Mouse (Mus musculus) neural tube, embryonic 15.5 days (tissue): Measurements from ENCODE around the gene Senp7. TPM values are rescaled to one million over a fixed set of nuclear protein-coding genes. Genes with fewer than 3 reads are reported as not detected.
"Not testable (repeated sequence)": the region's sequence is repeated elsewhere in the genome, so short reads cannot be mapped to it uniquely, and the experiment has no call there.

Source experiments
- ATAC-seq: fragments of 200-750 bp; cut with Nextera tagmentation; 2 replicates; pipeline ENCODE4 v1.8.0; 2017; ENCODE audit warnings: mild to moderate bottlenecking, moderate TSS enrichment, moderate library complexity; ENCODE audit not compliant: low FRiP score
- H3K27ac ChIP-seq: fragments of 300-500 bp; sonication (generic); replicated peaks from 2 replicates; pipeline ENCODE4 v1.5.1; 2015; ENCODE audit warnings: mild to moderate bottlenecking, inconsistent platforms
- H3K27me3 ChIP-seq: fragments of 300-500 bp; sonication (generic); replicated peaks from 2 replicates; pipeline ENCODE4 v1.6.1; 2015; ENCODE audit warnings: inconsistent platforms
- H3K36me3 ChIP-seq: fragments of 300-500 bp; sonication (generic); 2 replicates; pipeline ENCODE4 v1.6.1; 2015; ENCODE audit warnings: inconsistent platforms
- H3K4me1 ChIP-seq: fragments of 300-500 bp; sonication (generic); 2 replicates; pipeline ENCODE4 v1.6.1; 2015; ENCODE audit warnings: inconsistent platforms
- H3K4me2 ChIP-seq: fragments of 300-500 bp; sonication (generic); 2 replicates; pipeline ENCODE4 v1.6.1; 2015; ENCODE audit warnings: inconsistent platforms, mild to moderate bottlenecking, moderate library complexity
- H3K4me3 ChIP-seq: fragments of 300-500 bp; sonication (generic); replicated peaks from 2 replicates; pipeline ENCODE4 v1.5.1; 2015; ENCODE audit warnings: mild to moderate bottlenecking, inconsistent platforms
- H3K9ac ChIP-seq: fragments of 300-500 bp; sonication (generic); replicated peaks from 2 replicates; pipeline ENCODE4 v1.6.1; 2015; ENCODE audit warnings: mild to moderate bottlenecking, inconsistent platforms
- H3K9me3 ChIP-seq: fragments of 300-500 bp; sonication (generic); replicated peaks from 2 replicates; pipeline ENCODE4 v1.6.1; 2016; ENCODE audit warnings: inconsistent platforms
- WGBS: fragments of 180-500 bp; shearing (Covaris S2); methylation state at CpG from one replicate; pipeline ENCODE4 v1.1.7; 2015; ENCODE audit warnings: mixed read lengths; 5-methylcytosine and 5-hydroxymethylcytosine counted together
- polyA plus RNA-seq: library from polyadenylated mRNA; unstranded; fragments of >200 nt; fragmentation: Nextera tagmentation; extraction: Ambion mirVana; gene quantifications from 2 replicates; pipeline ENCODE4 v1.2.1, GENCODE M21; 2015

Gene Senp7
- polyA plus RNA-seq, 1 experiment from 2014 or later: 46.9 TPM

- H3K27ac ChIP-seq, H3K4me1 ChIP-seq, H3K9me3 ChIP-seq, H3K4me2 ChIP-seq, ATAC-seq, H3K9ac ChIP-seq, H3K4me3 ChIP-seq, H3K27me3 ChIP-seq: not testable (repeated sequence)
- peaks cover 41% of the 10 kb centered on the region for H3K36me3 ChIP-seq
These were observed 48.4 kb downstream of the Senp7 start for GRCm38 (mm10) chr16:56096401-56097018.

- H3K27me3 ChIP-seq: no peaks in the 10 kb centered on the region
- H3K4me2 ChIP-seq: no peak overlapping the region
- H3K27ac ChIP-seq: no peak overlapping the region
- no peaks in the 10 kb centered on the region for H3K9me3 ChIP-seq
- no peak overlapping the region for H3K9ac ChIP-seq
- ATAC-seq: no peak
- WGBS: 86% methylated on average over 3 of the region's 3 CpGs
- H3K4me3 ChIP-seq: no peak overlapping the region
- no peaks in the 10 kb centered on the region for H3K4me1 ChIP-seq
- peaks cover 40% of the 10 kb centered on the region for H3K36me3 ChIP-seq
These were observed 67.6 kb downstream of the Senp7 start for GRCm38 (mm10) chr16:56115706-56116105.

- no peaks in the 10 kb centered on the region for H3K27me3 ChIP-seq
- no peak overlapping the region for H3K9ac ChIP-seq
- no peaks in the 10 kb centered on the region for H3K9me3 ChIP-seq
- no peak overlapping the region for H3K4me2 ChIP-seq
- WGBS: 86% methylated on average over 5 of the region's 5 CpGs
- no peak overlapping the region for H3K27ac ChIP-seq
- no peak for ATAC-seq
- no peaks in the 10 kb centered on the region for H3K4me1 ChIP-seq
- peaks cover 42% of the 10 kb centered on the region for H3K36me3 ChIP-seq
- H3K4me3 ChIP-seq: no peak overlapping the region
These were observed 68.0 kb downstream of the Senp7 start for GRCm38 (mm10) chr16:56116155-56116554.

- H3K4me1 ChIP-seq: no peaks in the 10 kb centered on the region
- H3K27ac ChIP-seq: no peak overlapping the region
- no peak for ATAC-seq
- H3K9ac ChIP-seq: no peak overlapping the region
- 93% methylated on average over 10 of the region's 10 CpGs for WGBS
- no peak overlapping the region for H3K4me2 ChIP-seq
- H3K27me3 ChIP-seq: no peaks in the 10 kb centered on the region
- H3K9me3 ChIP-seq: no peaks in the 10 kb centered on the region
- H3K36me3 ChIP-seq: peaks cover 34% of the 10 kb centered on the region
- no peak overlapping the region for H3K4me3 ChIP-seq
These were observed 69.4 kb downstream of the Senp7 start for GRCm38 (mm10) chr16:56117327-56118180.

- Histone ChIP-seq H3K9me3 (no peaks in the 10 kb centered on the region), H3K4me2 (no peak overlapping the region), H3K4me3 (no peak overlapping the region), H3K27ac (no peak overlapping the region), H3K36me3 (peaks cover 31% of the 10 kb centered on the region), H3K27me3 (no peaks in the 10 kb centered on the region), H3K4me1 (no peaks in the 10 kb centered on the region), H3K9ac (no peak overlapping the region)
- ATAC-seq: no peak
- WGBS: 84% methylated on average over 5 of the region's 5 CpGs
These were observed 74.4 kb downstream of the Senp7 start for GRCm38 (mm10) chr16:56122517-56122916.

- WGBS: 99% methylated on average over 3 of the region's 3 CpGs
- H3K9me3 ChIP-seq: no peaks in the 10 kb centered on the region
- H3K4me3 ChIP-seq: no peak overlapping the region
- H3K9ac ChIP-seq: no peak overlapping the region
- H3K36me3 ChIP-seq: peaks cover 42% of the 10 kb centered on the region
- H3K4me1 ChIP-seq: no peaks in the 10 kb centered on the region
- ATAC-seq: no peak
- no peak overlapping the region for H3K27ac ChIP-seq
- H3K4me2 ChIP-seq: no peak overlapping the region
- H3K27me3 ChIP-seq: no peaks in the 10 kb centered on the region
These were observed 75.9 kb downstream of the Senp7 start for GRCm38 (mm10) chr16:56124045-56124444.

- H3K27ac ChIP-seq: no peak overlapping the region
- no peaks in the 10 kb centered on the region for H3K4me1 ChIP-seq
- H3K36me3 ChIP-seq: peaks cover 22% of the 10 kb centered on the region
- H3K4me2 ChIP-seq: no peak overlapping the region
- no peaks in the 10 kb centered on the region for H3K27me3 ChIP-seq
- H3K9me3 ChIP-seq: no peaks in the 10 kb centered on the region
- WGBS: 48% methylated on average over 3 of the region's 3 CpGs
- no peak overlapping the region for H3K4me3 ChIP-seq
- ATAC-seq: no peak
- H3K9ac ChIP-seq: no peak overlapping the region
These were observed 83.5 kb downstream of the Senp7 start for GRCm38 (mm10) chr16:56131666-56132065.

- no peaks in the 10 kb centered on the region for H3K9me3 ChIP-seq
- H3K4me2 ChIP-seq: no peak overlapping the region
- no peak overlapping the region for H3K4me3 ChIP-seq
- H3K4me1 ChIP-seq: no peaks in the 10 kb centered on the region
- H3K27me3 ChIP-seq: no peaks in the 10 kb centered on the region
- H3K36me3 ChIP-seq: peaks cover 10% of the 10 kb centered on the region
- H3K27ac ChIP-seq: no peak overlapping the region
- no peak overlapping the region for H3K9ac ChIP-seq
- 53% methylated on average over 4 of the region's 4 CpGs for WGBS
- ATAC-seq: no peak
These were observed 86.0 kb downstream of the Senp7 start for GRCm38 (mm10) chr16:56134149-56134548.

- H3K4me1 ChIP-seq, H3K9me3 ChIP-seq, H3K27ac ChIP-seq, H3K4me2 ChIP-seq, H3K4me3 ChIP-seq, ATAC-seq, H3K27me3 ChIP-seq, H3K9ac ChIP-seq: not testable (repeated sequence)
- peaks cover 14% of the 10 kb centered on the region for H3K36me3 ChIP-seq
- 96% methylated on average over 5 of the region's 5 CpGs for WGBS
These were observed 89.5 kb downstream of the Senp7 start for GRCm38 (mm10) chr16:56137672-56138071.

- peaks cover 14% of the 10 kb centered on the region for H3K36me3 ChIP-seq
- WGBS: 90% methylated on average over 3 of the region's 3 CpGs
These were observed 91.8 kb downstream of the Senp7 start for GRCm38 (mm10) chr16:56139921-56140320.

GRCm38 (mm10) chr16:56144876-56145555, 96.9 kb downstream of the Senp7 start:
- WGBS: 96% methylated on average over 17 of the region's 17 CpGs
- Histone ChIP-seq H3K4me1 (no peaks in the 10 kb centered on the region), H3K4me3 (no peak overlapping the region), H3K36me3 (peaks cover 6% of the 10 kb centered on the region; the same call in 1 of the 2 replicates), H3K9ac (no peak overlapping the region), H3K27ac (no peak overlapping the region), H3K27me3 (no peaks in the 10 kb centered on the region), H3K9me3 (no peaks in the 10 kb centered on the region), H3K4me2 (no peak overlapping the region)
- ATAC-seq: no peak

More at GRCm38 (mm10) chr16:56139921-56140320, 91.8 kb downstream of the Senp7 start:
- Histone ChIP-seq H3K4me3 (no peak overlapping the region), H3K4me1 (no peaks in the 10 kb centered on the region), H3K4me2 (no peak overlapping the region), H3K9me3 (no peaks in the 10 kb centered on the region), H3K27ac (no peak overlapping the region), H3K27me3 (no peaks in the 10 kb centered on the region), H3K9ac (no peak overlapping the region)
- ATAC-seq: no peak

- 34% methylated on average over 2 of the region's 2 CpGs for WGBS
- ATAC-seq: no peak
- Histone ChIP-seq H3K9ac (no peak overlapping the region), H3K4me2 (no peak overlapping the region), H3K4me3 (no peak overlapping the region), H3K27me3 (no peaks in the 10 kb centered on the region), H3K4me1 (no peaks in the 10 kb centered on the region), H3K36me3 (no peaks in the 10 kb centered on the region), H3K9me3 (no peaks in the 10 kb centered on the region), H3K27ac (no peak overlapping the region)
These were observed 99.5 kb downstream of the Senp7 start for GRCm38 (mm10) chr16:56147679-56148078.
